Mouse (Mus musculus) embryo, embryonic 10.5 days (tissue): ENCODE data around the gene Fam13c.
"Not testable (repeated sequence)": the region's sequence is repeated elsewhere in the genome, so short reads cannot be mapped to it uniquely, and the experiment has no call there.

Source experiments
- DNase-seq: peaks from one replicate; pipeline ENCODE4 v3.0.0-alpha.2; 2015; ENCODE audit warnings: low spot score

Fam13c gene

GRCm38 (mm10) chr10:70439676-70440521, at the start of gene Fam13c:
Gene Fam13c (plus strand): TSS chr10:70440481.
- DNase-seq = peak; percentile 67

- no peak for DNase-seq
Measured at GRCm38 (mm10) chr10:70395900-70396299, 44.4 kb upstream of the Fam13c start.

DNA sequence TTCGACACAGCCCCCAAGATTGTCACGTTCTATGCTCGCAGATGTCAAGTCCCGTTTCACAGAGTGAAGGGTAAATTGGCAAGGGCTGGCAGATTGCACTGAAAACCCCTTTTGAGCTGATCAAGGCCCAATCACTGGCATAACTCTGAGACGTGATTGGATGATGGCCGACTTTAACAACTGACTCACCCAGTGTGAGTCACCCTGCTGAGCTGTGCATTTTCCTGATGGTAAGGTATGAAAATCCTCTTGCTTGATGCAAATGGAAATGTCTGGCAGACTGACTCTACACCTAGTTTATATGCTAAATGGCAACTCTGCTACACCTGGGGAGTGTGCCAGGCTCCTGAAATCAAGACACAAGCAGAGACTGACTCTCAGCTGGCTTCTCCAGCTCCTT, 42.1 kb upstream of the Fam13c start:
- no peak for DNase-seq

- DNase-seq = no peak
Measured at GRCm38 (mm10) chr10:70402006-70402405, 38.3 kb upstream of the Fam13c start.

DNA sequence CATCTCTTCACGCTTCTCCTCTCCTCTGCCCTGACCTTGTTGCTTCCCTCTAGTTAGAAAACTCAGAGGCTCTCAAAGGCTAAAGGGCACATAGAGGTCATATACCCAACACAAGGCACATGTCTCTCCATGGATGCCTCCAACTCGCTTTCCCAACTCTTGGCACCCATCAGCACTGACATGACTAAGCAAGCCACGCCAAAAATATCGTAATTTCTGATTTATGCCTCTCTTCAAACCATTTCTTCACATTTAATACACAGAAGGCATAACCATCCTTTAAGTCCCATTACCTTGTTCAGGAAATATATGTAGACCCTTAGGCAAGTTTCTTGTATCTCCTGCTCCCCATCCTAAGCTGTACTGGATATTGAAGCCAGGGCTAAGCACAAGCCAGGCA, 37.6 kb upstream of the Fam13c start:
- no peak for DNase-seq

DNA sequence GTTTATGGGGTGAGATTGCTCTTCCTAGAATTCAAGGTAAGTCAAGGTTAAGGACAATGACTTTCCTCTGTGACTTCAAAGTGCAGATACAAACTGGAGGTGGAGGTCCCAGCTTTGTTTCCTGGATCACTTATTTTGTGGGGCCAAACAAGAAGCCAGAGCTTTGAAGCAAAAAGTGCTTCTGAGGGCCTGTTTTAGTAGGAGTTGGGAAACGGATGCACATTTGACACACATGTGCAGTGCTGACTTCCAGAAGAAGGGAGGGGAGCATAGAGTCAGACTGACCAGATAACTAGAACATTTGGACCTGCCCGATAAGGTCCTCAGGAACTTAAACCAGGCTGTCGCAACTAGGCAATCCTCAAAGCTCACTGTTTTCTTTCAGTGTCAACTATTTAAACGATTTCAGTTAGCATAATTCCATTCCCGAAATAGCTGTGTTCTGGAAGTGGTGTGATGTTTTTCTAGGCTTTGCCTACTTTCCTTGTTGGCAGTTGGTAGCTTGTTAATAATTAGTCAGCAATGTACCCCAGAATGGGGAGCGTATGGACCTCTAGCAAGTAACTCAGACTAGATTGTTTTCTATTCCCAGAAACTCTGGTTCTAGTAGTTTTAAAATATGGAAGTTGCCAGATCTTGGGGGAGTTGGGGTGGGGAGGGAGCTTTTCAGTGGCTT, 22.3 kb upstream of the Fam13c start:
- no peak for DNase-seq

- DNase-seq = peak; percentile 36
Measured at GRCm38 (mm10) chr10:70419282-70420264, 20.7 kb upstream of the Fam13c start.

- DNase-seq = no peak
Measured at GRCm38 (mm10) chr10:70426373-70426772, 13.9 kb upstream of the Fam13c start.

DNA sequence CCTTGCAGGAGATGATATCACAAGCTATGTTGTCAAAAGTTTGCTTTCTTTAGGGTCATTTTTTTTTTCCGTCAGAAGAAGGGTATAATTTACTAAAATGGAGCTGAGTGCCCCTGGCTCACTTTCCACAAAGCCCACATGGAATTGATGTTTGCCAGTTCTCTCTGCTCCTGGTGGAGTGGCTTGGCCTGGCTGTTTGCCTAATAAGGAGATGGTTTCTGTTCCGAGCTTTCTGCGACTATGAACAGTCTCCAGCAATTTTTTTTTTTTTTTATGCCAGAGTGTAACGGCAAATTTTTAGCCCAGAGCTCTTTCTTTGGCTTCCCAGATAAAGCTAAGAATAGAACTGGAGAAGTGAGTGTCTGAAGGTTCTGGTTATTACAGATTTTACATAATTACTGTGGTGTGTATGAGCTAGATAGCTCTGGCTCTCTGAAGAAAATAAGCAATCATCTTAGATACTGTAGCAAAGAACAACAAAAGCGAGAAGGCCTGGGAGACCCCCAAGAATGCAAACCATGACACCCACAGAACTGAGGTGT, 12.1 kb upstream of the Fam13c start:
- no peak for DNase-seq

GRCm38 (mm10) chr10:70429341-70429740, 10.9 kb upstream of the Fam13c start:
- no peak for DNase-seq

DNA sequence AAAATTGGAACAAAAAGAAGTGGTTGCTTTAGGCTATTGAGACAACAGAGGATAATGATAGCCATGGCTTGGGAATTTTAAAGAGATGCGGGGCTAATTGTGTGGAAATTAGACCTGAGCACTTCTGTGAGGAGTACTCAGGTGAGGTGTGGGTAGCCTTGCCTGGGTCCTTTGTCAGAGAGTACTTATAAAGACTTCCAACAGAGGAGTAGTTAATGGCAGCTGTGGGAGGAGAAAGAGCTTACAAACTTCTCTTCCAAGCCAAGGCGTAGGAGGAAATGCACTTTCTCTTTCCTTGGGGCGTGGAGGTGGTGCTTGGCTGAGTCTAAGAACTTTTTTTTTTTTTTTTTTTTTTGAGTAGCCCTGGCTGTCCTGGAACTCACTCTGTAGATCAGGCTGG, 6.9 kb upstream of the Fam13c start:
- DNase-seq = no peak

GRCm38 (mm10) chr10:70433736-70434135, 6.5 kb upstream of the Fam13c start:
- not testable (repeated sequence) for DNase-seq

- DNase-seq = no peak
Measured at GRCm38 (mm10) chr10:70436656-70437055, 3.6 kb upstream of the Fam13c start.

DNA sequence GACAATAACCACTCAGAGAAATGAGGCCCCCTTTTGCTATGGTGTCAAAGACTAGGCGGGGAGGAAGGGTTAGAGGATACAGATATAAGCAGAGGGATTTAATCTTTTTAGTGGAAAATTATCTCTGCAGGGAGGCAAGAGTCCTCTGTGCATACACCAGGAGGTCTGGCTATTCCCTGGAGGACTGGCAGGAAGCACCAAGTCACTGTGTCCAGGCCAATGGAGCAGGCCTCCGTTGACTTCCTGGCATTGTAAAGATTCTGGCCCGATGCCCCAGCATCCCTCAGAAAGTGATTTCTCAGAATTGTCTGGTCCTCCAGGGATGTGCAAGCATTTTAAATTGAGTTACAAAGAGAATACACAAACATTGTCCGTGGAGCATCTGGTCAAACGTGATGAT, 3.0 kb upstream of the Fam13c start:
- no peak for DNase-seq

DNA sequence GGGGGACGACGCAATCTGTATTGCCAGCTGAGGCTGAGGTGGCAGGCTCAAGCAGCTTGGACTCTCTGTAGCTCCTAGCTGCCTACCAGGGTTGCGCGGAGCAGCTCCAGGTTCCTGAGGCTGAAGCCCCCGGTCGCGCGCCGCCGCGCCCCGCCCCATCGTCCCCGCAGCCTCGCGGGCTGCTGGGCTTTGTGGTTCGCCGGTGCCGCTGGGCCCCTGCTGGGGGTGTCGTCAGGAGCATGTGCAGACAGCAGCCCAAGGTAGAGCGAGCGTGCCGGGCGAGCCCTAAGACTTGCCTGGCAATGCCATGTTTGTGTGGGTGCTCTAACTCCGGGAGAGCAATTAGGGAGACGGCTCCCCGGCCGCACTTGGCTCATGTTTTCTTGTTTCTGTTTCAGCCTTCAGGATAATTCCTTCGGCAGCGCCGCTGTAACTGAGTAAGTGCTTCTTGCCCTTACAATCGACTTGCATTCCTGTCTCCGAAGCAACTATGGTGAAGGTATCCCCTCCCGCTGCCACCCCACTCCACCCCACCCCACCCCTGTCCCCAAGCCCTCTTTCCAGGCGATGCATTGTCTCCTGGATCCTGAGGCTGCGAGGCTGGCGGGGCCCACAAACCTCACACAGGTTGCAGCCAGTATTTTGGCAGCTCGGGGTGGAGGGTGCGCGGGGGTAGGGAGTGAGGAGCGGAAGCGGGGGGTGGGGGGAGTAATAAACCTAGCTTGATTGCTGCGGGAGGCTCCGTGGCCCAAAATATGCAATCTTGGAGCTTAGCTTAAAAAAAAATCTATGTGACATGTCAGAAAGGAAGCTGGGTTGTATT, 569 bp downstream of the Fam13c start:
- DNase-seq = peak; percentile 67

DNA sequence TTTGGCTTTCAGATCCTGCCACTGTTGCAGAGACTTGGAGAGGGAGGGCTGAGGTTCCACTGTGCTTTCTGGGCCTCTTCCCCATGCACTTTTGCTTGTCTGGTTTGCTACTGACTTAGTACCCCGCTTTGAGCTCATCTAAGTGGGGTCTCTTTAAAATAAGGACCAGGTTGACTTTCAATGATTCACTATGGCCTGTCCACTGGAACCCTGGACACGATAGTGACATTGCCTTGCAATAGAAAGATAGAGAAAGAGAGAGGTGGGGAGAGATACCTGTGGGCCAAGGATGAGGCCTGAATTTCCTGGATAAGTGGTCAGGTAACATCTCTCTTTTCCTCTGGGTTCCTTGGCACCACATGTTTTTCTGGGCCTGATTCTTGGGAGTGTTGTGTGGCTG, 1.9 kb downstream of the Fam13c start:
- no peak for DNase-seq

DNA sequence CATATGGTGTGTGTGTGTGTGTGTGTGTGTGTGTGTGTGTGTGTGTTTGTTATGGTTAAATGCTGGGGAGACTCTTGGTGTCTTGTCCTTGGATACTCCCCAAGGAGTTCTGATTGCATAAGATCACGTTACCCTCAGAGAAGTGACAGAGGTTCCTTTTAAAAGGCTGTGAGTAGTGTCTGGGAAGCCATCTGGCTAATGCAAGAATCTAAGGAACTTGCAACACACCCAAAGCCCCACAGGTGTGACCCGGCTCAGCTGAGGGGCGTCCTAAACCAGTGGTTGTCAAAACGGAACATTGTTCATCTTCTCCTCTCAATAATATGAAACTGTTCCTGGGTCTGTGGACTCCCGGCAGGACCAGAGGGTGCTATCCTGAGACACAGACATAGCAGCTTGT, 2.3 kb downstream of the Fam13c start:
- DNase-seq = no peak

GRCm38 (mm10) chr10:70447787-70448186, 7.5 kb downstream of the Fam13c start:
- DNase-seq = no peak

DNA sequence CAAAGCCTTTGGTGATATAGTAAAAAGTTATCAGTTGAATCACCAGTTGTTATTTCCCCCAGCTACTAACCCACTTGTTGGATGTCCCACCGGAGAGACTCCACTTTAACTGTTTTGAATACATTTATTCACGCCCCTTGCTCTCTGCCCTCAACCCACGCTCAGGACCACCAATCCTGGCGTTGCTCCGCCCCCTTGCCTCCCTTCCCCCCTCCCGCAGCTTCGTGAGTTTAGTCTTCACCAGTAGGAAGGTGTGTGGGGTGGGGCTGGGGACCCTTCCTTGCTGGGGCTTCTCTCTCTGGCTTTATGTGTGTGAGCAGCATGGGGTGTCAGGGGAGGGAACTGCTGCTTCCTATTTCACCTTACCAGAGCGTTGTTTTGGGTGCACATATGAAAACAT, 8.9 kb downstream of the Fam13c start:
- no peak for DNase-seq

GRCm38 (mm10) chr10:70455886-70456305, 15.6 kb downstream of the Fam13c start:
- no peak for DNase-seq
